In genomic region chr5:135369787-135370654, GRCm38 (mm10) we compare ENCODE assay signal across 1 mouse cellular context.
A peak's percentile ranks its signal among the peaks of the same experiment; 100 is the strongest.
TF ChIP-seq lines count a peak whose summit lies in the region.

Nsun5 (plus strand) TSS chr5:135369953.

TF ChIP-seq in CH12.LX, 34 proteins besides CTCF, POLR2A, EP300 and RAD21 (continued from another document):
- TF ChIP-seq PAX5 (IDR thresholded peaks at IDR 0.05; ENCODE audit: low read length), result no peak
- peak; percentile 89 for TF ChIP-seq TCF12 (IDR thresholded peaks at IDR 0.05; ENCODE audit: low read depth, low read length)
- TF ChIP-seq ZMIZ1 (IDR thresholded peaks at IDR 0.05; ENCODE audit: low read depth, low read length), result peak; percentile 87; the same call in 1 of the 2 replicates
- no peak for TF ChIP-seq MAFK (IDR thresholded peaks at IDR 0.05; ENCODE audit: insufficient replicate concordance, low read length)
- TF ChIP-seq ZKSCAN1 (IDR thresholded peaks at IDR 0.05; ENCODE audit: borderline replicate concordance, low read depth, low read length), result no peak
- TF ChIP-seq NELFE (IDR thresholded peaks at IDR 0.05; ENCODE audit: low read depth, low read length), result peak; percentile 84
- TF ChIP-seq RCOR1 (conservative IDR thresholded peaks at IDR 0.05; ENCODE audit: low read depth, low read length), result peak; percentile 47; the same call in 1 of the 2 replicates
- peak; percentile 93 for TF ChIP-seq MXI1 (IDR thresholded peaks at IDR 0.05; ENCODE audit: low read depth, low read length)
- TF ChIP-seq POLR2AphosphoS2 (IDR thresholded peaks at IDR 0.05; ENCODE audit: low read depth, low read length), result peak; percentile 70; the same call in 1 of the 2 replicates
- TF ChIP-seq NRF1 (IDR thresholded peaks at IDR 0.05; ENCODE audit: low read depth, low read length), result peak; percentile 28; the same call in 1 of the 2 replicates
- 0 out of 2 replicates have a peak, but pooled peaks have one; percentile 35 for TF ChIP-seq MEF2A (IDR thresholded peaks at IDR 0.05; ENCODE audit: borderline replicate concordance, low read depth, low read length)
- TF ChIP-seq GABPA (IDR thresholded peaks at IDR 0.05; ENCODE audit: insufficient replicate concordance, low read depth, low read length), result peak; percentile 44; the same call in 1 of the 2 replicates
- peak; percentile 51 for TF ChIP-seq IRF4 (IDR thresholded peaks at IDR 0.05; ENCODE audit: low read depth, low read length)
- TF ChIP-seq UBTF (IDR thresholded peaks at IDR 0.05; ENCODE audit: low read depth, low read length), result no peak
- TF ChIP-seq ELF1 (IDR thresholded peaks at IDR 0.05; ENCODE audit: low read depth, low read length), result peak; percentile 94
